Mouse (Mus musculus) lung, postnatal 0 days (tissue): ENCODE results near the gene Olfr10.

ENCODE experiments used
- CTCF ChIP-seq: IDR thresholded peaks from 2 replicates; pipeline ENCODE4 v1.5.1; 2016; ENCODE audit warnings: antibody characterized with exemption, mild to moderate bottlenecking
- EP300 ChIP-seq: IDR thresholded peaks from 2 replicates; pipeline ENCODE4 v1.6.1; 2016; ENCODE audit warnings: antibody characterized with exemption, mild to moderate bottlenecking, control low read depth

GRCm38 (mm10) chr11:49259829-49260228 is 44.7 kb upstream of the Olfr10 start:
- no peak for TF ChIP-seq CTCF
- TF ChIP-seq EP300 = peak; percentile 20; the same call in 1 of the 2 replicates
